Mouse (Mus musculus) embryonic fibroblast, embryonic 13.5 days (primary cell): ENCODE measurements around the gene Calr3.

Experiments used
- CTCF ChIP-seq: IDR thresholded peaks from 2 replicates; pipeline ENCODE4 v1.5.1; 2011; ENCODE audit warnings: mild to moderate bottlenecking, control low read depth, low read length, moderate library complexity, borderline replicate concordance; ENCODE audit not compliant: insufficient read depth
- POLR2A ChIP-seq: IDR thresholded peaks from 2 replicates; pipeline ENCODE4 v1.6.1; 2011; ENCODE audit warnings: low read depth, mild to moderate bottlenecking, control low read depth, low read length, moderate library complexity

GRCm38 (mm10) chr8:72464211-72464610 is 20.5 kb upstream of the Calr3 start:
- TF ChIP-seq CTCF (no peak), POLR2A (no peak)
